Mouse (Mus musculus) MEL (cell line): ENCODE results near the gene Ppp2r1b. TPM values are rescaled to one million over a fixed set of nuclear protein-coding genes. Genes with fewer than 3 reads are reported as not detected.

ENCODE experiments used
- DNase-seq: peaks from one replicate; pipeline ENCODE4 v3.0.0; 2011; ENCODE audit warnings: low read depth, low spot score
- H3K27ac ChIP-seq: 2 replicates; pipeline ENCODE4 v1.5.1; 2012; ENCODE audit warnings: low read depth, mild to moderate bottlenecking, control low read depth, low read length, moderate library complexity; ENCODE audit not compliant: control insufficient read depth
- H3K27me3 ChIP-seq, 2 experiments: fragments of 150-350 bp in 1 of 2; sonication (generic) in 1 of 2; 2 replicates each; pipeline ENCODE4 v1.6.1; 2012; ENCODE audit warnings: low read length in 2 of 2, mild to moderate bottlenecking in 2 of 2, improper control_type of control experiment in 1 of 2, moderate library complexity in 1 of 2; ENCODE audit not compliant: insufficient read depth in 2 of 2, control insufficient read depth in 1 of 2
- H3K36me3 ChIP-seq, 2 experiments: 2 replicates each; pipeline ENCODE4 v1.6.1; 2012 to 2014; ENCODE audit warnings: low read length in 2 of 2, improper control_type of control experiment in 1 of 2, inconsistent platforms in 1 of 2, mild to moderate bottlenecking in 1 of 2; ENCODE audit not compliant: insufficient read depth in 2 of 2, control insufficient read depth in 1 of 2
- H3K4me1 ChIP-seq, 2 experiments: fragments of 150-350 bp in 1 of 2; sonication (generic) in 1 of 2; 2 replicates each; pipeline ENCODE4 v1.6.1; 2012; ENCODE audit warnings: low read length in 2 of 2, improper control_type of control experiment in 1 of 2, mild to moderate bottlenecking in 1 of 2; ENCODE audit not compliant: insufficient read depth in 2 of 2, control insufficient read depth in 1 of 2
- H3K4me3 ChIP-seq, 2 experiments: fragments of 150-350 bp in 1 of 2; sonication (generic) in 1 of 2; 2 replicates each; pipeline ENCODE4 v1.5.1; 2012; ENCODE audit warnings: low read depth in 2 of 2, low read length in 2 of 2, mild to moderate bottlenecking in 2 of 2, moderate library complexity in 2 of 2, control low read depth in 1 of 2, improper control_type of control experiment in 1 of 2; ENCODE audit not compliant: control insufficient read depth in 1 of 2, insufficient read depth in 1 of 2
- H3K79me2 ChIP-seq: 2 replicates; pipeline ENCODE4 v1.6.1; 2012; ENCODE audit warnings: mild to moderate bottlenecking, low read length, moderate library complexity; ENCODE audit not compliant: control insufficient read depth, poor library complexity, insufficient read depth
- H3K9ac ChIP-seq: 2 replicates; pipeline ENCODE4 v1.6.1; 2012; ENCODE audit warnings: low read depth, mild to moderate bottlenecking, control low read depth, low read length, moderate library complexity; ENCODE audit not compliant: control insufficient read depth, poor library complexity, severe bottlenecking
- H3K9me3 ChIP-seq: fragments of 150-350 bp; sonication (generic); replicated peaks from 2 replicates; pipeline ENCODE4 v1.6.1; 2012; ENCODE audit warnings: mild to moderate bottlenecking, low read length, improper control_type of control experiment, moderate library complexity; ENCODE audit not compliant: insufficient read depth
- CHD1 ChIP-seq: IDR thresholded peaks from 2 replicates; pipeline ENCODE4 v1.6.1; 2012; ENCODE audit warnings: low read depth, mild to moderate bottlenecking, inconsistent platforms, low read length, improper control_type of control experiment
- CTCF ChIP-seq, 3 experiments: IDR thresholded peaks in 2 of 3; conservative IDR thresholded peaks in 1 of 3; 2 replicates each; pipeline ENCODE4 v1.5.1; 2011 to 2012; ENCODE audit warnings: low read length in 3 of 3, low read depth in 2 of 3, mild to moderate bottlenecking in 2 of 3, improper control_type of control experiment in 1 of 3, inconsistent platforms in 1 of 3, mixed read lengths in 1 of 3, moderate library complexity in 1 of 3; ENCODE audit not compliant: control insufficient read depth in 1 of 3, insufficient read depth in 1 of 3, poor library complexity in 1 of 3, severe bottlenecking in 1 of 3
- E2F4 ChIP-seq: IDR thresholded peaks from 2 replicates; pipeline ENCODE4 v1.6.1; 2011; ENCODE audit warnings: low read depth, low read length, improper control_type of control experiment, borderline replicate concordance
- ELF1 ChIP-seq: IDR thresholded peaks from 2 replicates; pipeline ENCODE4 v1.6.1; 2014; ENCODE audit warnings: low read depth, mild to moderate bottlenecking, inconsistent platforms, low read length, improper control_type of control experiment, moderate library complexity
- EP300 ChIP-seq, 2 experiments: IDR thresholded peaks; 2 replicates each; pipeline ENCODE4 v1.6.1; 2011; ENCODE audit warnings: improper control_type of control experiment in 2 of 2, low read length in 2 of 2, low read depth in 1 of 2, mild to moderate bottlenecking in 1 of 2
- ETS1 ChIP-seq: IDR thresholded peaks from 2 replicates; pipeline ENCODE4 v1.6.1; 2012; ENCODE audit warnings: low read depth, mild to moderate bottlenecking, inconsistent platforms, low read length, improper control_type of control experiment, moderate library complexity
- GATA1 ChIP-seq: IDR thresholded peaks from 2 replicates; pipeline ENCODE4 v1.6.1; 2011; ENCODE audit warnings: low read depth, low read length, improper control_type of control experiment
- HCFC1 ChIP-seq: IDR thresholded peaks from 2 replicates; pipeline ENCODE4 v1.6.1; 2012; ENCODE audit warnings: low read depth, mild to moderate bottlenecking, inconsistent platforms, low read length, improper control_type of control experiment, moderate library complexity
- MAFK ChIP-seq: IDR thresholded peaks from 2 replicates; pipeline ENCODE4 v1.6.1; 2011; ENCODE audit warnings: low read depth, mild to moderate bottlenecking, low read length, improper control_type of control experiment, borderline replicate concordance
- MAX ChIP-seq: IDR thresholded peaks from 2 replicates; pipeline ENCODE4 v1.6.1; 2011; ENCODE audit warnings: low read length, improper control_type of control experiment
- MAZ ChIP-seq: IDR thresholded peaks from 2 replicates; pipeline ENCODE4 v1.6.1; 2012; ENCODE audit warnings: low read depth, mild to moderate bottlenecking, inconsistent platforms, low read length, improper control_type of control experiment
- MYB ChIP-seq: IDR thresholded peaks from 2 replicates; pipeline ENCODE4 v1.6.1; 2011; ENCODE audit warnings: mild to moderate bottlenecking, low read depth, low read length, improper control_type of control experiment
- NRF1 ChIP-seq: IDR thresholded peaks from 2 replicates; pipeline ENCODE4 v1.6.1; 2014; ENCODE audit warnings: low read depth, mild to moderate bottlenecking, inconsistent platforms, low read length, improper control_type of control experiment, moderate library complexity; ENCODE audit not compliant: poor library complexity, insufficient read depth, severe bottlenecking
- POLR2A ChIP-seq, 2 experiments: IDR thresholded peaks; 2 replicates each; pipeline ENCODE4 v1.6.1; 2011 to 2012; ENCODE audit warnings: low read length in 2 of 2, mild to moderate bottlenecking in 2 of 2, control low read depth in 1 of 2, improper control_type of control experiment in 1 of 2, low read depth in 1 of 2, moderate library complexity in 1 of 2; ENCODE audit not compliant: control insufficient read depth in 1 of 2, insufficient read depth in 1 of 2, poor library complexity in 1 of 2
- POLR2AphosphoS2 ChIP-seq: IDR thresholded peaks from 2 replicates; pipeline ENCODE4 v1.6.1; 2011; ENCODE audit warnings: low read length, improper control_type of control experiment
- POLR2AphosphoS5 ChIP-seq: IDR thresholded peaks from 2 replicates; pipeline ENCODE4 v1.6.1; 2012; ENCODE audit warnings: low read depth, borderline replicate concordance, mild to moderate bottlenecking, inconsistent platforms, low read length, moderate library complexity, mixed read lengths
- RAD21 ChIP-seq: IDR thresholded peaks from 2 replicates; pipeline ENCODE4 v1.6.1; 2011; ENCODE audit warnings: mild to moderate bottlenecking, low read depth, low read length, improper control_type of control experiment
- RCOR1 ChIP-seq: IDR thresholded peaks from 2 replicates; pipeline ENCODE4 v1.6.1; 2012; ENCODE audit warnings: low read depth, mild to moderate bottlenecking, inconsistent platforms, low read length, improper control_type of control experiment
- SIN3A ChIP-seq: IDR thresholded peaks from 2 replicates; pipeline ENCODE4 v1.6.1; 2012; ENCODE audit warnings: low read length, improper control_type of control experiment, inconsistent platforms
- SMC3 ChIP-seq: IDR thresholded peaks from 2 replicates; pipeline ENCODE4 v1.6.1; 2011; ENCODE audit warnings: low read depth, low read length, improper control_type of control experiment
- TAL1 ChIP-seq: IDR thresholded peaks from 2 replicates; pipeline ENCODE4 v1.6.1; 2012; ENCODE audit warnings: mild to moderate bottlenecking, inconsistent platforms, low read length, moderate library complexity, mixed read lengths
- TBP ChIP-seq: IDR thresholded peaks from 2 replicates; pipeline ENCODE4 v1.8.0; 2011; ENCODE audit warnings: low read depth, low read length, improper control_type of control experiment
- USF2 ChIP-seq, 2 experiments: IDR thresholded peaks; 2 replicates each; pipeline ENCODE4 v1.6.1; 2011 to 2012; ENCODE audit warnings: improper control_type of control experiment in 2 of 2, low read length in 2 of 2, borderline replicate concordance in 1 of 2, inconsistent platforms in 1 of 2, low read depth in 1 of 2, mild to moderate bottlenecking in 1 of 2; ENCODE audit not compliant: insufficient read depth in 1 of 2
- ZC3H11A ChIP-seq: IDR thresholded peaks from 2 replicates; pipeline ENCODE4 v1.6.1; 2012; ENCODE audit warnings: low read depth, mild to moderate bottlenecking, inconsistent platforms, low read length, improper control_type of control experiment
- ZMIZ1 ChIP-seq: IDR thresholded peaks from 2 replicates; pipeline ENCODE4 v1.6.1; 2012; ENCODE audit warnings: low read depth, mild to moderate bottlenecking, inconsistent platforms, low read length, improper control_type of control experiment, moderate library complexity
- polyA plus RNA-seq, 2 experiments: library from polyadenylated mRNA; stranded (reverse) in 1 of 2; unstranded in 1 of 2; fragments of >175 nt in 1 of 2; fragments of >200 nt in 1 of 2; gene quantifications; 2 replicates each; pipeline versions ENCODE4 v1.2.1 to v1.2.4; 2012; ENCODE audit warnings: low replicate concordance in 2 of 2, low read depth in 1 of 2; ENCODE audit not compliant: insufficient read length in 2 of 2, insufficient read depth in 1 of 2, missing spikeins in 1 of 2
- total RNA-seq: library from RNA; depleted of rRNA; stranded (reverse); fragments of 300-350 nt; gene quantifications from 2 replicates; pipeline ENCODE4 v1.2.3, GENCODE M21; 2012

Ppp2r1b gene
- total and polyA plus RNA-seq, 3 experiments, result 67.6 to 101 TPM; not detected in 1

DNA sequence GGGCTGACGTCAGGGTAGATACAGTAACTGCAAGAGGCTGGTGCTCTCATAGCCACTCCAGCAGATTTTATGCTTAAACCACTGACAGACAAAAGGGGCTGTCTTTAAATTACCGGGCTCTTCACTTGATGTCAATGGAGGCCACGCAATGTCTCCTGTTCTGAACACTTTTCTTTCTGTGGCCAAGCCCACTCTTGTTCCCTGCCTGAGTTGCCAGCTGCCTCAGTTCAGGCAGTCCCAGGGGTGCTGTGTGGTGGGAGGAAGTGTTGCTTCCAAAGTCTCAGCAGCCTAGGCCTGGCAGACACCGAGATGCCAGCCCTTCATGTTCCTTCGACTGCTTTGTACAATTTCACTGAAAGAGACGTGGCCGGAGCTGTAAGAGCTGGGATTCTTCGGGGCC lies 39.0 kb downstream of the Ppp2r1b start:
- no peak for TF ChIP-seq MYB
- TF ChIP-seq MAX, result no peak
- TF ChIP-seq MAZ, result no peak
- no peak for TF ChIP-seq ZMIZ1
- TF ChIP-seq SIN3A, result no peak
- no peak for TF ChIP-seq POLR2AphosphoS5
- no peak for TF ChIP-seq POLR2AphosphoS2
- TF ChIP-seq RAD21, result no peak
- TF ChIP-seq TBP, result no peak
- TF ChIP-seq E2F4, result no peak
- no peak for TF ChIP-seq ZC3H11A
- TF ChIP-seq CHD1, result no peak
- no peak for TF ChIP-seq EP300 (IDR thresholded peaks at IDR 0.05; ENCODE audit: low read depth in 1 of 2, low read length in 2 of 2)
- TF ChIP-seq, all 39 proteins: peak for 0
- peaks cover 0 to 4% of the 10 kb centered on the region in 2 experiments; a peak in 1 of 4 replicates for H3K36me3 ChIP-seq
- H3K27me3 ChIP-seq, result no peaks in the 10 kb centered on the region
- no peak overlapping the region for H3K9ac ChIP-seq
- H3K4me1 ChIP-seq, result no peaks in the 10 kb centered on the region
- no peaks in the 10 kb centered on the region for H3K79me2 ChIP-seq
- no peaks in the 10 kb centered on the region for H3K9me3 ChIP-seq
- DNase-seq, result no peak
- no peak overlapping the region for H3K4me3 ChIP-seq
- no peak overlapping the region for H3K27ac ChIP-seq

DNA sequence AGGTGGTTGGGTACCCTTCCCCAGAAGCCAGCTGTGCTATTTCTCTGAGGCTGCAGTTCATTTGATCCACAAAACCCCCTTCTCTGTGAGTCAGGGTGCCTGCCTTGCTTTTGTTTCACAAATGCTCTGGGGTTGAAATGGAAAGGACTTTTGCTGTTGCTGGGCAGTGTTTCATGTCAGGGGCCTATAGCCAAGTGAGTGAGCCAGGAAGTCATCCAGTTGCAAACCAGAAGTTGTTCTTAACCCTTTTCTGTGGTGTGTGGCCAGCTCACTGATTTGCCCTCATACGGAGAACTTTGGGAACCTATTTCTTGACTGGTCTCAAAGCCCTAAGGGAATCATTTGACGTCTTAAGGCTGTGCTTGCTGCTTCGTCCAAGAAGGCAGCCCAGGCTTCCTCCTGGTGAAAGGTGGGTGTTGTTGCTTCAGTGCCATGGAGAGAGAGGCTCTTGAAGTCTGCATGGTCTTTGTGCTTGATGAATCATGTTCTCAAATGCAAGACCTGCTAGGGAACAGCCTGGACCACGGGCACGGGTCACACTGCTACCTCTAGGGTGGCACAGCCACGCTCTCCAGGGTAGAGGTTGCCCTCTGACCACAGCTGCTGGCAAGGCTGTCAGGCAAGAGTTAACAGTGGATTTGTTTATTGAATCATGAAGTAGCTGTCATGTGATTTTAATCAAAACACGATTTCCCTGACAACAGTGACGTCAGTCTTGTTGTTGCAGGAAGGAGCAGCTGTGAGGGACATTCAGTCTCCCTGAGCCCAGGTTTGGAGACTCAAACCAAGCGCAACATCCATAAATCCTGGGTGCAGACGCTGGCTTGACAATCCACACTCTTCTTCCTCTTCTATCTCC lies 39.9 kb downstream of the Ppp2r1b start:
- no peak for TF ChIP-seq NRF1
- no peak for TF ChIP-seq SIN3A
- no peak for TF ChIP-seq TAL1
- no peak for TF ChIP-seq SMC3
- no peak for TF ChIP-seq ELF1
- no peak for TF ChIP-seq POLR2A (IDR thresholded peaks at IDR 0.05; ENCODE audit: control insufficient read depth in 1 of 2, insufficient read depth in 1 of 2, low read depth in 1 of 2, low read length in 2 of 2, poor library complexity in 1 of 2)
- TF ChIP-seq ETS1, result no peak
- TF ChIP-seq RCOR1, result no peak
- no peak for TF ChIP-seq USF2 (IDR thresholded peaks at IDR 0.05; ENCODE audit: borderline replicate concordance in 1 of 2, insufficient read depth in 1 of 2, low read depth in 1 of 2, low read length in 2 of 2)
- TF ChIP-seq MAFK, result no peak
- no peak for TF ChIP-seq GATA1
- no peak for TF ChIP-seq ZC3H11A
- TF ChIP-seq RAD21, result no peak
- no peak for TF ChIP-seq CTCF (IDR thresholded peaks at IDR 0.05 in 2 of 3, conservative IDR thresholded peaks at IDR 0.05 in 1 of 3; ENCODE audit: control insufficient read depth in 1 of 3, insufficient read depth in 1 of 3, low read depth in 2 of 3, low read length in 3 of 3, poor library complexity in 1 of 3, severe bottlenecking in 1 of 3)
- no peak for TF ChIP-seq HCFC1
- no peaks in the 10 kb centered on the region for H3K9me3 ChIP-seq
- H3K27me3 ChIP-seq, result no peaks in the 10 kb centered on the region
- H3K79me2 ChIP-seq, result no peaks in the 10 kb centered on the region
- H3K36me3 ChIP-seq, result peaks cover 0 to 2% of the 10 kb centered on the region in 2 experiments; a peak in 1 of 4 replicates
- no peak overlapping the region for H3K9ac ChIP-seq
- no peak overlapping the region for H3K27ac ChIP-seq
- H3K4me3 ChIP-seq, result no peak overlapping the region
- H3K4me1 ChIP-seq, result no peaks in the 10 kb centered on the region
- DNase-seq, result no peak
